Mouse (Mus musculus) limb, embryonic 12.5 days (tissue): Measurements from ENCODE around the gene Ncbp2. TPM values are rescaled to one million over a fixed set of nuclear protein-coding genes. Genes with fewer than 3 reads are reported as not detected.

Experiments
- ATAC-seq: fragments of 200-750 bp; cut with Nextera tagmentation; 2 replicates; pipeline ENCODE4 v1.8.0; 2017; ENCODE audit warnings: low read depth, moderate TSS enrichment; ENCODE audit not compliant: insufficient number of reproducible peaks, insufficient read depth, low FRiP score, low TSS enrichment
- H3K27ac ChIP-seq: fragments of 300-500 bp; sonication (generic); 2 replicates; pipeline ENCODE4 v1.5.1; 2016; ENCODE audit warnings: mild to moderate bottlenecking, moderate library complexity
- H3K27me3 ChIP-seq: fragments of 300-500 bp; sonication (generic); 2 replicates; pipeline ENCODE4 v1.6.1; 2016; ENCODE audit warnings: mild to moderate bottlenecking, moderate library complexity
- H3K36me3 ChIP-seq: fragments of 300-500 bp; sonication (generic); 2 replicates; pipeline ENCODE4 v1.6.1; 2016; ENCODE audit warnings: mild to moderate bottlenecking, moderate library complexity
- H3K4me1 ChIP-seq: fragments of 300-500 bp; sonication (generic); replicated peaks from 2 replicates; pipeline ENCODE4 v1.6.1; 2016
- H3K4me2 ChIP-seq: fragments of 300-500 bp; sonication (generic); 2 replicates; pipeline ENCODE4 v1.6.1; 2016; ENCODE audit warnings: mild to moderate bottlenecking, moderate library complexity
- H3K4me3 ChIP-seq: fragments of 300-500 bp; sonication (generic); replicated peaks from 2 replicates; pipeline ENCODE4 v1.5.1; 2016; ENCODE audit warnings: mild to moderate bottlenecking
- H3K9ac ChIP-seq: fragments of 300-500 bp; sonication (generic); replicated peaks from 2 replicates; pipeline ENCODE4 v1.6.1; 2016; ENCODE audit warnings: mild to moderate bottlenecking, moderate library complexity
- H3K9me3 ChIP-seq: fragments of 300-500 bp; sonication (generic); 2 replicates; pipeline ENCODE4 v1.6.1; 2016; ENCODE audit warnings: mild to moderate bottlenecking, moderate library complexity
- WGBS: fragments of 180-500 bp; shearing (Covaris S2); methylation state at CpG from one replicate; pipeline ENCODE4 v1.1.7; 2016; 5-methylcytosine and 5-hydroxymethylcytosine counted together
- polyA plus RNA-seq: library from polyadenylated mRNA; unstranded; fragments of >200 nt; fragmentation: Nextera tagmentation; extraction: Ambion mirVana; gene quantifications from 2 replicates; pipeline ENCODE4 v1.2.1, GENCODE M21; 2016

Ncbp2 gene
- polyA plus RNA-seq, 1 experiment from 2014 or later: 148 TPM

GRCm38 (mm10) chr16:31918248-31918724 is 30.0 kb upstream of the Ncbp2 start:
- peak overlapping the region; percentile 40 for H3K4me2 ChIP-seq
- WGBS: 7% methylated on average over 14 of the region's 14 CpGs
- no peaks in the 10 kb centered on the region for H3K36me3 ChIP-seq
- peaks cover 3% of the 10 kb centered on the region; the same call in 1 of the 2 replicates for H3K4me1 ChIP-seq
- no peak overlapping the region for H3K27ac ChIP-seq
- ATAC-seq: peak; percentile 47; the same call in 1 of the 2 replicates
- H3K9ac ChIP-seq: no peak overlapping the region
- no peaks in the 10 kb centered on the region for H3K27me3 ChIP-seq
- no peak overlapping the region for H3K4me3 ChIP-seq
- H3K9me3 ChIP-seq: no peaks in the 10 kb centered on the region

GRCm38 (mm10) chr16:31924368-31924767 is 23.9 kb upstream of the Ncbp2 start:
- Histone ChIP-seq H3K27ac (no peak overlapping the region), H3K9me3 (no peaks in the 10 kb centered on the region), H3K4me1 (no peaks in the 10 kb centered on the region), H3K4me2 (no peak overlapping the region), H3K9ac (no peak overlapping the region), H3K27me3 (no peaks in the 10 kb centered on the region), H3K4me3 (no peak overlapping the region), H3K36me3 (no peaks in the 10 kb centered on the region)
- WGBS: 82% methylated on average over 6 of the region's 6 CpGs
- no peak for ATAC-seq

- H3K36me3 ChIP-seq: no peaks in the 10 kb centered on the region
- H3K4me2 ChIP-seq: no peak overlapping the region
- peaks cover 7% of the 10 kb centered on the region; the same call in 1 of the 2 replicates for H3K27me3 ChIP-seq
- H3K27ac ChIP-seq: no peak overlapping the region
- no peaks in the 10 kb centered on the region for H3K9me3 ChIP-seq
- no peak overlapping the region for H3K9ac ChIP-seq
- H3K4me1 ChIP-seq: no peaks in the 10 kb centered on the region
- WGBS: 87% methylated on average over 6 of the region's 6 CpGs
- no peak for ATAC-seq
- H3K4me3 ChIP-seq: no peak overlapping the region
Measured at GRCm38 (mm10) chr16:31926091-31926490, 22.2 kb upstream of the Ncbp2 start.

GRCm38 (mm10) chr16:31926547-31927182 is 21.6 kb upstream of the Ncbp2 start:
- ATAC-seq: no peak
- H3K36me3 ChIP-seq: no peaks in the 10 kb centered on the region
- H3K27ac ChIP-seq: no peak overlapping the region
- H3K27me3 ChIP-seq: peaks cover 9% of the 10 kb centered on the region; the same call in 1 of the 2 replicates
- WGBS: 82% methylated on average over 13 of the region's 13 CpGs
- H3K9ac ChIP-seq: no peak overlapping the region
- no peaks in the 10 kb centered on the region for H3K9me3 ChIP-seq
- H3K4me2 ChIP-seq: no peak overlapping the region
- H3K4me3 ChIP-seq: no peak overlapping the region
- H3K4me1 ChIP-seq: no peaks in the 10 kb centered on the region

GRCm38 (mm10) chr16:31927412-31927811 is 20.9 kb upstream of the Ncbp2 start:
- Histone ChIP-seq H3K9me3 (no peaks in the 10 kb centered on the region), H3K27ac (no peak overlapping the region), H3K4me3 (no peak overlapping the region), H3K27me3 (peaks cover 16% of the 10 kb centered on the region), H3K4me2 (no peak overlapping the region), H3K9ac (no peak overlapping the region), H3K4me1 (no peaks in the 10 kb centered on the region), H3K36me3 (no peaks in the 10 kb centered on the region)
- 83% methylated on average over 5 of the region's 5 CpGs for WGBS
- ATAC-seq: no peak

- peaks cover 53% of the 10 kb centered on the region for H3K27me3 ChIP-seq
- peaks cover 20% of the 10 kb centered on the region for H3K4me1 ChIP-seq
- WGBS: 52% methylated on average over 17 of the region's 17 CpGs
- H3K4me2 ChIP-seq: no peak overlapping the region
- H3K9me3 ChIP-seq: no peaks in the 10 kb centered on the region
- no peak overlapping the region for H3K4me3 ChIP-seq
- H3K36me3 ChIP-seq: no peaks in the 10 kb centered on the region
- no peak overlapping the region for H3K27ac ChIP-seq
- ATAC-seq: no peak
- H3K9ac ChIP-seq: no peak overlapping the region
Measured at GRCm38 (mm10) chr16:31931330-31931729, 17.0 kb upstream of the Ncbp2 start.

- ATAC-seq: no peak
- Histone ChIP-seq H3K36me3 (no peaks in the 10 kb centered on the region), H3K9ac (no peak overlapping the region), H3K27me3 (peaks cover 60% of the 10 kb centered on the region), H3K4me1 (peaks cover 20% of the 10 kb centered on the region), H3K27ac (no peak overlapping the region), H3K4me2 (peak overlapping the region; percentile 93; the same call in 1 of the 2 replicates), H3K4me3 (no peak overlapping the region), H3K9me3 (no peaks in the 10 kb centered on the region; the same call in 1 of the 2 replicates)
- 62% methylated on average over 5 of the region's 5 CpGs for WGBS
Measured at GRCm38 (mm10) chr16:31932255-31932654, 16.1 kb upstream of the Ncbp2 start.

GRCm38 (mm10) chr16:31932840-31933697 is 15.2 kb upstream of the Ncbp2 start:
- no peak overlapping the region for H3K27ac ChIP-seq
- WGBS: under 1% methylated on average over 50 of the region's 50 CpGs
- H3K4me1 ChIP-seq: peaks cover 20% of the 10 kb centered on the region
- peak overlapping the region; percentile 57 for H3K9ac ChIP-seq
- no peaks in the 10 kb centered on the region for H3K36me3 ChIP-seq
- H3K4me3 ChIP-seq: peak overlapping the region; percentile 53
- H3K4me2 ChIP-seq: peak overlapping the region; percentile 93
- H3K9me3 ChIP-seq: no peaks in the 10 kb centered on the region; the same call in 1 of the 2 replicates
- H3K27me3 ChIP-seq: peaks cover 60% of the 10 kb centered on the region
- ATAC-seq: peak; percentile 88

GRCm38 (mm10) chr16:31933751-31934549 is 14.4 kb upstream of the Ncbp2 start, which contains the start of gene Pigz:
Gene Pigz (plus strand): TSS chr16:31933851.
- H3K9ac ChIP-seq: peak within 1 kb of the TSS; percentile 57
- H3K36me3 ChIP-seq: no peaks in the 10 kb centered on the region
- peaks cover 60% of the 10 kb centered on the region for H3K27me3 ChIP-seq

GRCm38 (mm10) chr16:31934550-31935010 is 13.7 kb upstream of the Ncbp2 start:
- Histone ChIP-seq H3K9ac (0 out of 2 replicates have a peak overlapping the region, but pooled peaks have one; percentile 37), H3K36me3 (no peaks in the 10 kb centered on the region), H3K27ac (no peak overlapping the region), H3K4me2 (peak overlapping the region; percentile 51), H3K9me3 (no peaks in the 10 kb centered on the region; the same call in 1 of the 2 replicates), H3K27me3 (peaks cover 60% of the 10 kb centered on the region), H3K4me1 (peaks cover 20% of the 10 kb centered on the region), H3K4me3 (peak overlapping the region; percentile 30)
- WGBS: 24% methylated on average over 13 of the region's 13 CpGs
- no peak for ATAC-seq

More at GRCm38 (mm10) chr16:31933751-31934549, 14.4 kb upstream of the Ncbp2 start, which contains the start of gene Pigz:
- peaks cover 20% of the 10 kb centered on the region for H3K4me1 ChIP-seq
- WGBS: 8% methylated on average over 42 of the region's 42 CpGs
- H3K9me3 ChIP-seq: no peaks in the 10 kb centered on the region; the same call in 1 of the 2 replicates
- peak within 1 kb of the TSS; percentile 53 for H3K4me3 ChIP-seq
- ATAC-seq: no peak
- H3K27ac ChIP-seq: no peak within 1 kb of the TSS
- H3K4me2 ChIP-seq: peak within 1 kb of the TSS; percentile 93
